Mouse (Mus musculus): ENCODE data around the gene Bnip2.

GRCm38 (mm10) chr9:70007506-70008248 lies 18.4 kb downstream of the Bnip2 start:
- TF ChIP-seq CTCF (conservative IDR thresholded peaks at IDR 0.05; ENCODE audit: low read length) (no peak), NANOG (IDR thresholded peaks at IDR 0.05; ENCODE audit: borderline replicate concordance, low read length) (no peak), POU5F1 (IDR thresholded peaks at IDR 0.05; ENCODE audit: borderline replicate concordance, low read length) (no peak)
